Mouse (Mus musculus) heart, postnatal 10 days (tissue): ENCODE measurements around the gene Hectd3. TPM values are rescaled to one million over a fixed set of nuclear protein-coding genes. Genes with fewer than 3 reads are reported as not detected.

Source experiments
- DNase-seq, 2 experiments: peaks; one replicate each; pipeline ENCODE4 v3.0.0; 2021
- intact Hi-C: fragments of 180-260 bp; cut with DNase I; formaldehyde crosslinking; loops from one replicate; pipeline ENCODE4 v1.15.1; 2025
- total RNA-seq, 2 experiments: library from RNA; stranded (reverse); gene quantifications; 2 replicates each; pipeline ENCODE4 v1.2.3; 2021

Gene Hectd3
- total RNA-seq, 2 experiments from 2014 or later, result 13.9 to 14.9 TPM

GRCm38 (mm10) chr4:117013596-117013995 lies 18.5 kb downstream of the Hectd3 start:
- intact Hi-C loops, result no loop called here
- no peak for DNase-seq

- intact Hi-C loops, result loop anchor here (5.0 kb wide), 1 partner anchor 82 kb away; the partner anchor contains the start of gene Ptch2
- no peak for DNase-seq
Observed at GRCm38 (mm10) chr4:117014901-117015415, 19.8 kb downstream of the Hectd3 start.

GRCm38 (mm10) chr4:117017738-117018137 lies 22.6 kb downstream of the Hectd3 start:
- DNase-seq, result no peak
- intact Hi-C loops, result loop anchor here (5.0 kb wide), 1 partner anchor 80 kb away; the partner anchor contains the start of gene Ptch2

DNA sequence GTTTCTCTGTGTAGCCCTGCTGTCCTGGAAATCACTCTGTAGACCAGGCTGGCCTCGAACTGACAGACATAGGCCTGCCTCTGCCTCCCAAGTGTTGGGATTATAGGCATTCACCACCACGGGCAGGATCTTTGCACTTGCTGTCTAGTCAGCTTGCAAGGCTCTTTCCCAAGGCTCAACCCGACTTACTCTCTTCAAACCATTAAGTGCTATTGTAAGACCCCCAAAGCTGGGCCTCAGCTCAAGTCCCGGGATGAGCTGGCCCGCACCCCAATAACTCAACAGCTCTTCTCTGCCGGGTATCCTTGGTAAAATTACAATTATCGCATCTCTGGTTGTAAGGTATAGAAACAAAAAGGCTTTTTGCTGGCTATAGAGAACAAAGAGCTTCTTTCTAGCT lies 23.2 kb downstream of the Hectd3 start:
- intact Hi-C loops, result loop anchor here (5.0 kb wide), 1 partner anchor 79 kb away; the partner anchor contains the start of gene Ptch2
- no peak for DNase-seq

- intact Hi-C loops, result loop anchor here (5.0 kb wide), 1 partner anchor 78 kb away; the partner anchor contains the start of gene Ptch2
- peak; percentile 93 for DNase-seq
Observed at GRCm38 (mm10) chr4:117019206-117020134, 24.4 kb downstream of the Hectd3 start, which contains the start of gene Eif2b3. Eif2b3 (plus strand) TSS chr4:117019402.

GRCm38 (mm10) chr4:117023469-117023868 lies 28.4 kb downstream of the Hectd3 start:
- intact Hi-C loops, result no loop called here
- DNase-seq, result no peak

DNA sequence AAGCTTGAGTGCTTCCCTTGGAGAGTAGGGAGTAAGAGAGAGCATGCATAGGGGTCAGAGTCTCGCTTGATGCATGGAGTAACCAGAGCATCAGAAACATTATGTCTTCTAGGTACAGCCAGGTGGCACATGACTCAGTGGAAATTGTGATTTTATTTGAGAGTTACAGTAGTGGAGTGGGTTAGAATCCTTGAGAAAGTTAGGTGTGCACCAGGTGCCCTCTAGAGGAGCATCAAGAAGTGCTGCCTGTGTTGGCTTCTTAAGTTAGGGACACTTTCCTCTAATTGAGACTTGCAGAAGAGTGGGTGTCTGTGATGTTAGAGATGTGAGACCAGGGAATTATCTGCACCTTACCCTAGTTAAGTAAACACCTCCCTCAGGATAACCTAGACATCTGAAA lies 36.0 kb downstream of the Hectd3 start:
- no peak for DNase-seq
- intact Hi-C loops, result no loop called here

DNA sequence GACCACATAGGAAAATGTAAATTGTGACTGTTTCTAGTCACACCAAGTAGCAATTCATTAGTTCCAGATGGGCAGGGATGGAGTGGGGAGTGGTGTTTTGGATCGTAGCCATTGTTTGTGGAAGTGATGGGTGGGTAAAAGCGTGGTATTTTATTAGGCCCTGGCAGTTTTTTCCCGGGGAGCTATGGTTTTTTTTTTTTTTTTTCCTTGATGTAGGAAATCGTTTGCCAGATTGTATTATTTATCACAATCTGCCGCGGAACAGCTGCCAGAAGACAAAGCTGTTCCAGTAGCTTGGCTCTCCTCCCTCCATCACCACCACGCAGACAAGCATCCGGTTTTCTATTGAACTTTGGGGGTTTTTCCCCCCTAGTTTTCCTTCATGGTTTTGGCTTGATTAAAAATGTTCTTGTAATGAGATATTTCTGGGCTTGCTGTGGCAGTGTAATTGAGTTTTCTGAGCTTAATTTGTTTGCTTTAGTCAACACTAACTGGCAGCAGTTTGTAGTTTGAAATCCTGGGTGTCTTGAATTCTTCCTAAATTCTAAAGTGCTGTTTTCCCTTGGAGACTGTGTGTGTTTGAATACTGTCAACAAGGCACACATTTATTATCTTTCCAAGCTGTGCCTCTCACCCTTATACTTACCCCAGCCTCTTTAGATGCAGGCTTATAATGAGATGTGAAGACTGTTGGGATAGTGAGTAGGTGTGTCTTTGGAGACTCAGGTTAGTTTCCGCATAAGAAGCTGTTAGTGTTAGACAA lies 45.0 kb downstream of the Hectd3 start:
- intact Hi-C loops, result no loop called here
- DNase-seq, result peak; percentile 68 to 69

- intact Hi-C loops, result no loop called here
- DNase-seq, result no peak
Observed at GRCm38 (mm10) chr4:117040791-117041190, 45.7 kb downstream of the Hectd3 start.

DNA sequence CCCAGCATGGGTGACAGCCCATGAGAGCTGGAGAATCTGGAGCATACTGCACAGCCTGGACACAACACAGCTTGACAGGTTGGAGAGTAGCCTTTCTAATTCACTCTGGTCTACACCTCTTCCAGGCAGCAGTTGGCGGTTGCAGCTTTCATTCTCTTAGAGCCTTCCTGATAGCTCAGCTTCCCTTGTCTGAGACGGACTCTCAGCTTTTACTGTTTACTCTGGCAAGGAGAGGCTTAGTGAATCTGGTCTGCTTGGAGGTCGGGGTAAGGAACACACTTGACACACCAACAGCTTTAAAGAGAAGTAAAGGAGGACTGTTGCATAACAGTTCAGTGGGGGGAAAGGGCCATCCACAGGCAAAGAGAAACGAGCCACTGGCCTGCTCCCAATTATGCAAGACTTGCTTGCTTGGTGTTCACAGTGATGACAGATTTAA lies 46.2 kb downstream of the Hectd3 start:
- peak; percentile 67 to 79 for DNase-seq
- intact Hi-C loops, result no loop called here

DNA sequence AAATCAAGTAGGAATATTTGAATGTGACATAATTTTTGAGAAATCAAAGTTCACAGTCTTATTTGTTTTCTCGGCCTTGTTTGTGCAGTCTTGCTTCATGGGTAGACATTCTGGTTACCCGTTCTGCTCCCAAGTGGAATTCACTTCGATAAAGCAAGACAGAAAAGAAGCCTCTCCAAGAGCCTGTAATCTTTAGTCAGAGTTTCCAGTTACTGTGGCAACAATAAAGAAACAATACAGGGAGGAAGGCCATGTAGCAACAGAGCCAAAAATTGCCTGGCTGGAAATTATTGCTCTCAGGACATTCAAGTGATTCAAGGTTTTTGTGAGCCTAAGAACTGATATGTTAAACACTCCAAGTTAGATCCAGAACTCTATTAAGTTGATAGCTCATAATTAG lies 53.7 kb downstream of the Hectd3 start:
- DNase-seq, result peak; percentile 64 to 65
- intact Hi-C loops, result no loop called here

GRCm38 (mm10) chr4:117049485-117049884 lies 54.4 kb downstream of the Hectd3 start:
- no peak for DNase-seq
- intact Hi-C loops, result no loop called here

GRCm38 (mm10) chr4:117052626-117053025 lies 57.5 kb downstream of the Hectd3 start:
- peak; percentile 69 to 72 for DNase-seq
- intact Hi-C loops, result no loop called here

- no peak for DNase-seq
- intact Hi-C loops, result no loop called here
Observed at GRCm38 (mm10) chr4:117053956-117054355, 58.8 kb downstream of the Hectd3 start.

Other genes with a start within 250 kb of the Hectd3 start
- 10 to 100 TPM; 13.2 to 13.6 TPM for gene Toe1, start 187.7 kb upstream of the Hectd3 start, total RNA-seq
- gene Mutyh, start 187.6 kb upstream of the Hectd3 start, total RNA-seq, result 1 to 10 TPM; 1.7 to 1.9 TPM
- 1 to 10 TPM; 3.5 to 3.8 TPM for gene Hpdl, start 173.6 kb upstream of the Hectd3 start, total RNA-seq
- gene Zswim5, start 117.9 kb upstream of the Hectd3 start, total RNA-seq, result 1 to 10 TPM; 1.5 to 1.6 TPM
- 10 to 100 TPM; 92.0 to 98.7 TPM for gene Urod, start 904 bp upstream of the Hectd3 start, total RNA-seq
- gene Eif2b3, start 24.1 kb downstream of the Hectd3 start, total RNA-seq, result 10 to 100 TPM; 19.2 to 20.3 TPM
- 1 to 10 TPM; 3.6 to 4.3 TPM for gene Ptch2, start 100.8 kb downstream of the Hectd3 start, total RNA-seq
- 1 to 10 TPM; 5.1 to 6.4 TPM for gene Btbd19, start 130.4 kb downstream of the Hectd3 start, total RNA-seq
- under 1 TPM in 1 of 2 experiments, not detected in 1; 0.31 TPM for gene Tctex1d4, start 131.5 kb downstream of the Hectd3 start, total RNA-seq
- gene Plk3, start 138.6 kb downstream of the Hectd3 start, total RNA-seq, result 1 to 10 TPM; 3.7 to 4.3 TPM
- 100 to 1,000 TPM; 803 to 807 TPM for gene Rps8, start 160.9 kb downstream of the Hectd3 start, total RNA-seq
- 1 to 10 TPM; 5.2 to 8.0 TPM for gene Kif2c, start 187.3 kb downstream of the Hectd3 start, total RNA-seq